Mouse (Mus musculus): ENCODE measurements around the gene Grip1. TPM values are rescaled to one million over a fixed set of nuclear protein-coding genes. Genes with fewer than 3 reads are reported as not detected.
A peak's percentile ranks its signal among the peaks of the same experiment; 100 is the strongest.

The Grip1 gene
- polyA plus RNA-seq, 1 experiment from 2014 or later = 4.8 TPM

- ATAC-seq (ENCODE audit: insufficient number of reproducible peaks, low FRiP score, low TSS enrichment, low read depth) = no peak
- H3K27ac ChIP-seq (replicated peaks) = no peak overlapping the region
- no peaks in the 10 kb centered on the region for H3K9me3 ChIP-seq (replicated peaks)
- H3K4me3 ChIP-seq (replicated peaks) = no peak overlapping the region
- no peaks in the 10 kb centered on the region for H3K27me3 ChIP-seq
- no peaks in the 10 kb centered on the region for H3K4me1 ChIP-seq
- WGBS = 64% methylated on average over 3 of the region's 3 CpGs
- no peak overlapping the region for H3K9ac ChIP-seq
- no peaks in the 10 kb centered on the region for H3K36me3 ChIP-seq
- H3K4me2 ChIP-seq (replicated peaks) = no peak overlapping the region
Observed at GRCm38 (mm10) chr10:119721887-119722286, 268.3 kb downstream of the Grip1 start.

- Histone ChIP-seq H3K4me1 (no peaks in the 10 kb centered on the region), H3K4me2 (replicated peaks) (no peak overlapping the region), H3K9me3 (replicated peaks) (no peaks in the 10 kb centered on the region), H3K4me3 (replicated peaks) (no peak overlapping the region), H3K9ac (no peak overlapping the region), H3K27ac (replicated peaks) (no peak overlapping the region), H3K27me3 (no peaks in the 10 kb centered on the region), H3K36me3 (no peaks in the 10 kb centered on the region)
- WGBS = 25% methylated on average over 2 of the region's 2 CpGs
- no peak for ATAC-seq (ENCODE audit: insufficient number of reproducible peaks, low FRiP score, low TSS enrichment, low read depth)
Observed at GRCm38 (mm10) chr10:119722471-119722870, 268.8 kb downstream of the Grip1 start.

- H3K4me2 ChIP-seq (replicated peaks) = no peak overlapping the region
- no peaks in the 10 kb centered on the region for H3K9me3 ChIP-seq (replicated peaks)
- H3K9ac ChIP-seq = no peak overlapping the region
- no peaks in the 10 kb centered on the region for H3K27me3 ChIP-seq
- no peak for ATAC-seq (ENCODE audit: insufficient number of reproducible peaks, low FRiP score, low TSS enrichment, low read depth)
- 54% methylated on average over 9 of the region's 9 CpGs for WGBS
- no peaks in the 10 kb centered on the region for H3K36me3 ChIP-seq
- no peak overlapping the region for H3K27ac ChIP-seq (replicated peaks)
- H3K4me1 ChIP-seq = no peaks in the 10 kb centered on the region
- no peak overlapping the region for H3K4me3 ChIP-seq (replicated peaks)
Observed at GRCm38 (mm10) chr10:119723671-119724070, 270.0 kb downstream of the Grip1 start.

- Histone ChIP-seq H3K4me2 (replicated peaks) (no peak overlapping the region), H3K27ac (replicated peaks) (no peak overlapping the region), H3K4me3 (replicated peaks) (no peak overlapping the region), H3K4me1 (no peaks in the 10 kb centered on the region), H3K9me3 (replicated peaks) (no peaks in the 10 kb centered on the region), H3K36me3 (no peaks in the 10 kb centered on the region), H3K9ac (no peak overlapping the region), H3K27me3 (no peaks in the 10 kb centered on the region)
- WGBS = 64% methylated on average over 5 of the region's 5 CpGs
- peak; percentile 72; the same call in 1 of the 2 replicates for ATAC-seq (ENCODE audit: insufficient number of reproducible peaks, low FRiP score, low TSS enrichment, low read depth)
Observed at GRCm38 (mm10) chr10:119725363-119725762, 271.7 kb downstream of the Grip1 start.

- H3K27me3 ChIP-seq = no peaks in the 10 kb centered on the region
- no peaks in the 10 kb centered on the region for H3K4me1 ChIP-seq
- no peak overlapping the region for H3K27ac ChIP-seq (replicated peaks)
- WGBS = 68% methylated on average over 7 of the region's 7 CpGs
- H3K9ac ChIP-seq = no peak overlapping the region
- H3K4me2 ChIP-seq (replicated peaks) = no peak overlapping the region
- H3K9me3 ChIP-seq (replicated peaks) = no peaks in the 10 kb centered on the region
- no peak for ATAC-seq (ENCODE audit: insufficient number of reproducible peaks, low FRiP score, low TSS enrichment, low read depth)
- no peaks in the 10 kb centered on the region for H3K36me3 ChIP-seq
- no peak overlapping the region for H3K4me3 ChIP-seq (replicated peaks)
Observed at GRCm38 (mm10) chr10:119725966-119726365, 272.3 kb downstream of the Grip1 start.

GRCm38 (mm10) chr10:119726921-119727320, 273.3 kb downstream of the Grip1 start:
- H3K4me2 ChIP-seq (replicated peaks) = no peak overlapping the region
- no peaks in the 10 kb centered on the region for H3K9me3 ChIP-seq (replicated peaks)
- H3K27ac ChIP-seq (replicated peaks) = no peak overlapping the region
- ATAC-seq (ENCODE audit: insufficient number of reproducible peaks, low FRiP score, low TSS enrichment, low read depth) = no peak
- H3K4me1 ChIP-seq = no peaks in the 10 kb centered on the region
- no peak overlapping the region for H3K4me3 ChIP-seq (replicated peaks)
- no peak overlapping the region for H3K9ac ChIP-seq
- 76% methylated on average over 6 of the region's 6 CpGs for WGBS
- H3K27me3 ChIP-seq = no peaks in the 10 kb centered on the region
- no peaks in the 10 kb centered on the region for H3K36me3 ChIP-seq

- Histone ChIP-seq H3K27me3 (no peaks in the 10 kb centered on the region), H3K36me3 (no peaks in the 10 kb centered on the region), H3K9ac (no peak overlapping the region), H3K9me3 (replicated peaks) (no peaks in the 10 kb centered on the region), H3K27ac (replicated peaks) (no peak overlapping the region), H3K4me1 (no peaks in the 10 kb centered on the region), H3K4me3 (replicated peaks) (no peak overlapping the region), H3K4me2 (replicated peaks) (no peak overlapping the region)
- 69% methylated on average over 5 of the region's 5 CpGs for WGBS
- ATAC-seq (ENCODE audit: insufficient number of reproducible peaks, low FRiP score, low TSS enrichment, low read depth) = no peak
Observed at GRCm38 (mm10) chr10:119730206-119730605, 276.6 kb downstream of the Grip1 start.

GRCm38 (mm10) chr10:119735011-119735992, 281.7 kb downstream of the Grip1 start:
- ATAC-seq (ENCODE audit: insufficient number of reproducible peaks, low FRiP score, low TSS enrichment, low read depth) = no peak
- Histone ChIP-seq H3K27ac (replicated peaks) (no peak overlapping the region), H3K27me3 (no peaks in the 10 kb centered on the region), H3K4me2 (replicated peaks) (no peak overlapping the region), H3K9ac (no peak overlapping the region), H3K4me1 (no peaks in the 10 kb centered on the region), H3K36me3 (no peaks in the 10 kb centered on the region), H3K9me3 (replicated peaks) (no peaks in the 10 kb centered on the region), H3K4me3 (replicated peaks) (no peak overlapping the region)
- WGBS = 74% methylated on average over 19 of the region's 19 CpGs

- Histone ChIP-seq H3K4me1 (no peaks in the 10 kb centered on the region), H3K4me3 (replicated peaks) (no peak overlapping the region), H3K4me2 (replicated peaks) (no peak overlapping the region), H3K27ac (replicated peaks) (no peak overlapping the region), H3K9me3 (replicated peaks) (no peaks in the 10 kb centered on the region), H3K36me3 (no peaks in the 10 kb centered on the region), H3K27me3 (no peaks in the 10 kb centered on the region), H3K9ac (no peak overlapping the region)
- WGBS = 57% methylated on average over 7 of the region's 7 CpGs
- no peak for ATAC-seq (ENCODE audit: insufficient number of reproducible peaks, low FRiP score, low TSS enrichment, low read depth)
Observed at GRCm38 (mm10) chr10:119739466-119739865, 285.8 kb downstream of the Grip1 start.

- ATAC-seq (ENCODE audit: insufficient number of reproducible peaks, low FRiP score, low TSS enrichment, low read depth) = no peak
Observed at GRCm38 (mm10) chr10:119742722-119743121, 289.1 kb downstream of the Grip1 start.

GRCm38 (mm10) chr10:119752361-119752798, 298.8 kb downstream of the Grip1 start:
- Histone ChIP-seq H3K9ac (no peak overlapping the region), H3K9me3 (replicated peaks) (no peaks in the 10 kb centered on the region), H3K4me3 (replicated peaks) (no peak overlapping the region), H3K4me1 (no peaks in the 10 kb centered on the region), H3K36me3 (no peaks in the 10 kb centered on the region), H3K4me2 (replicated peaks) (no peak overlapping the region), H3K27me3 (no peaks in the 10 kb centered on the region), H3K27ac (replicated peaks) (no peak overlapping the region)
- no peak; the same call in 1 of the 2 replicates for ATAC-seq (ENCODE audit: insufficient number of reproducible peaks, low FRiP score, low TSS enrichment, low read depth)
- 49% methylated on average over 6 of the region's 6 CpGs for WGBS

More at GRCm38 (mm10) chr10:119742722-119743121, 289.1 kb downstream of the Grip1 start:
- Histone ChIP-seq H3K27me3 (no peaks in the 10 kb centered on the region), H3K4me2 (replicated peaks) (no peak overlapping the region), H3K9me3 (replicated peaks) (no peaks in the 10 kb centered on the region), H3K36me3 (no peaks in the 10 kb centered on the region), H3K4me3 (replicated peaks) (no peak overlapping the region), H3K27ac (replicated peaks) (no peak overlapping the region), H3K4me1 (no peaks in the 10 kb centered on the region), H3K9ac (no peak overlapping the region)
- WGBS = 73% methylated on average over 8 of the region's 8 CpGs
